Mouse (Mus musculus): ENCODE measurements around the gene Gm20822. TPM values are rescaled to one million over a fixed set of nuclear protein-coding genes. Genes with fewer than 3 reads are reported as not detected.

Gene Gm20822
- polyA plus RNA-seq (2015; fragmentation: Nextera tagmentation; extraction: Ambion mirVana): not detected in 2 replicates

GRCm38 (mm10) chrY:15884671-15885070, at the start of gene Gm20822:
Gm20822 (minus strand) TSS chrY:15884771.

